Mouse (Mus musculus) left cerebral cortex, adult 8-10 months (tissue): ENCODE measurements at regions not wholly inside any gene's neighbourhood (a gene's known extent, or its start where the extent isn't known, plus 50 kb on each side); places are given as distances from the start of the nearest gene placed in this dataset.

ENCODE experiments used
- DNase-seq, 2 experiments: peaks; one replicate each; pipeline ENCODE4 v3.0.0; 2022; ENCODE audit warnings: low spot score in 2 of 2

- DNase-seq, result peak in 1 of 2 experiments; percentile 44
Measured at GRCm38 (mm10) chr12:97360656-97361055, 898.6 kb downstream of the Galc start.

- peak in 1 of 2 experiments; percentile 34 for DNase-seq
Measured at GRCm38 (mm10) chr12:97326582-97326981, 932.7 kb downstream of the Galc start.

- no peak for DNase-seq
Measured at GRCm38 (mm10) chr12:97312282-97313040, 946.8 kb downstream of the Galc start.

- no peak for DNase-seq
Measured at GRCm38 (mm10) chr12:97278792-97279191, 980.5 kb downstream of the Galc start.

GRCm38 (mm10) chr12:97278331-97278730 lies 980.9 kb downstream of the Galc start:
- DNase-seq, result no peak
